Mouse (Mus musculus) lung, postnatal 4 days (tissue): ENCODE measurements at regions not wholly inside any gene's neighbourhood (a gene's known extent, or its start where the extent isn't known, plus 50 kb on each side); places are given as distances from the start of the nearest gene placed in this dataset.

Source experiments
- DNase-seq, 2 experiments: peaks; one replicate each; pipeline ENCODE4 v3.0.0; 2021

DNA sequence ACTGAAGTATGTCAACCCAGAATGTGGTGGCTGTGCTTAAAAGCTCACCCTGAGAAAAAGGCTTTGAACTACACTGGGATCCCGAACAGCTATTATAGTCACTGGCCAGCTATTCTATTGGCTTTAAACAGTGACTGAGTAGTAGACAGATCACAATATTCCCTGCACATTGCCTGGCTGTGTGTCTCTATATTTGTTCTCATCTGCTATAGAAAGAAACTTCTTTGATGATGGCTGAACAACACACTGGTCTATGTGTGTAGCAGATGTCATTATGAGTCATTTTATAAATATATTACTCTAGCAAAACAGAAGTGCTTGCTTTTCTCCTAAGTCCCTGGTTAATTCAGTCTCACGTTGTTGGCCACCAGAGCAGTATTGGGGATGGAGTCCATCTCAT, 152.1 kb upstream of the Slco6d1 start:
- no peak for DNase-seq

DNA sequence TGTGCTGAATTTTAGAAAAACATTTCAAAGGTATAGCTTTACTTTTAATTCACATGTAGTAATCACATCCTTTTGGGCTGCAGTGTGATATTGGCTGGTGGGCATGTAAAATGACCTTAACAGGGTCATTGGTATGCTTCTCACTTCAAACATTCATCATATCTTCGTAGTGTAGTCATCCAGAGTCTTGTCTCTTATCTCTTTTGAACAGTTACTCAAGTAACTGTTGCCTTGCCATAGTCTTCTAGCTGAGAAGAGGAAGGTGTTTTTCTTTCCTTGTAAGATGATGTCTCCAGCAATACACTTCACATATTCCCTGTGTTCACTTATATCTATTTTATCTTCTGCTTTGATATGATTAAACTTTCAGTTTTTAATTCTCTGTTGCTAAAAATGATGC, 150.7 kb upstream of the Slco6d1 start:
- no peak for DNase-seq

DNA sequence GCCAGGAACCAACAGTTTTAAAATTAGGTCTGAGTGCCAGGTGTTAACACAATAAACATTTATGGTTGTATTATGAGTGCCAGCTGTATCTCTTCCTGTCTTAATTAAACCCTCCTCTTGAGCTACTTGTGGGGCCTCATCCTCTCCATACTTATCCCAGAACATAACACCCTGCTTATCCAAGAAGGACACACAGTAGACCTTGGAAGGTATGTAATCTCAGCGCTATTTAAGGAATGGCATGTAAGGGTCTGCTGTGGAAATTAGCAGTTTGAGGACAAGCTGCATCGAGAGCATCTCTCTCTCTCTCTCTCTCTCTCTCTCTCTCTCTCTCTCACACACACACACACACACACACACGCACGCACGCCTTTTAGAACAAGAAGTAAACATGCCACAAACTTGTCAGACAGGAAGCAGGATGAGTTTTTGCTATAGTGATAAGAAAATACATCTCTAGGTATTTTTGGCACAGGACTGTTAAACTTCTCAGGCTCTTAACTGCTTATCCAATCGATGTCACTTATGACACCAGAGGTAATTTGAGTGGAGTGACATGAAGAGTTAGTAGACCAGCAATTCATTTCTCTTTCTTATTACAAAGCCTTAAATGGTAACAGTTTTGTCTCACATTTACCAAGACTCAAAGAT, 146.8 kb upstream of the Slco6d1 start:
- no peak for DNase-seq

DNA sequence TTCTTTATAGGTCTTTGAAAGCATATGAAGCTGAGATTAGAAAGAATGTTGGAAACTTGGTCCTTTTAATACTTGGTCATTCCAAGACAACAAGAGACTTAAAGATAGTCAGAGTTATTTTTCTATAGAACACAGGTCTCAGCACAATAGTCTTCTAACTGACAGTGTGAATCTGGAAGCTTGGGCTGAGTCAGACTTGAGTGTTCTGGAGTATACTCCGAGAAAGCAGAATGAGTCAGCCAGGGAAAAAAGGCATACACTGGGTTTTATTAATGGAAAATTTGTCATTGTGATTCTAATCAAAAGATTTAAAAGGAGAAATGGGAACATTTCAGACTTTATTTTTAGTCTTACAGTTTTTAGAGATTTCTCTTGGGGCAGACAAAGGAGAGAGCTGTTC, 145.4 kb upstream of the Slco6d1 start:
- DNase-seq = no peak

DNA sequence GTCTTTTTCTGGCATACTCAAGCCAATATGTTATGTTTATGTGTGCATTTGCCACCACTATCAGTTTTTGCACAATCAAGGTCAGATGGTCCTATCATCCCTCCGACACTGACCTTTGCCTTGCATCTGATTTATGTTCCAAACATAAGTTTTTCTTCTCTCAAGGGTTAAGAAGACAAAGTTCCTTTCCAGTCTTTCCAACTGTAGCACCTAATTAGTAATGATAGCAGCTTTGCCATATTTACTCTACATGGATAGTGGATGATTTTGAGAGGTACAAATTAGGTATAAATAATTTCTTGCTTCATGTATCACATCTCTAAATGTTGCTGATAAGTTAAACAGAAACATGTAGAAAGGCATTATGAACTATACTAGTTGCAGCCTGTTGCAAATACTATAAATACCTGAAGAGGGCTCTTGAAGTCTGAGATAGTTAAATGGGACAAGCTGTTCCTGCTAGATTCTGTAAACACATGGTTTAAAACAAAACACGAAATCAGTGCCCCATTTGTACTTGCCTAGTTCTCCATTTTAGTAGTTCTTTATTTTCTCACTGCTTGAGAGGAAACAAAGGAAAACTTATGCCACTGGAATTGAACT, 141.4 kb upstream of the Slco6d1 start:
- no peak for DNase-seq

DNA sequence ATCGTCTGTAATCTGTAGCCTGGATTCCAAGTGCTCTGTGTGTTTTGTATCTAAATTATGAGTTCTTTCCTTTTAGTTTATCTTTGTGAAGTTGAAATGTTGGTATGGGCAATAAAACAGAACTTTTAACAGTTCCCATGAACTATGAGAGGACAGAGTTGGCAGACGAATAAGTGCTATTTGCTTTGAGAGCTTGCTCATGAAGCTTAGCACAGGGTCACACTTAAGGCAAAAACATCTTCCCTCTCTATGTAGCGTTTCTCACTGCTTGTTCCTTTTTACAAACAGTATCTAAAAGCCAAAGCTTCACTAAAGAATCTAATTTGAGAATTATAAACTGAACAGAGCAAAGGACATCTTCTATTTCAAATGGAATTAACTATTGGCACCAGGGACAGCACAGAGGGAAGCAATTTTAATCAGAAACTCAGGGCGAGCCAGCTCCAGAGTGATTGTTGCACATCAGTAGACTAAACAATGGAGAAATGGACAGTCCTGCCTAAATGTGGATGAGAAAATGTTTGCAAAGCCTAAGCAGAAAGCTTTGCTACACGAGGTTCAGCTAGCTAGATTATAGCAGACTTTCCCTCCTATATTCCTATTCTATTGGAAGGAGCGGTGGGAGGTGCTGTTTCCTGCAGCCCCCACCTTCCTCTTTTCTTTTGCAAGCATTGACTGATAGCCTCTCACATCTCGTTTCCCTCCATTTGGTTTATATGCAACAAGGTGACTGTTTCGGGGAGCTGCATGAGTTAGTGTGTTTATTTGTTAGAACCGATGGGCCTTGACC, 140.5 kb upstream of the Slco6d1 start:
- peak in 1 of 2 experiments; percentile 24 for DNase-seq

DNA sequence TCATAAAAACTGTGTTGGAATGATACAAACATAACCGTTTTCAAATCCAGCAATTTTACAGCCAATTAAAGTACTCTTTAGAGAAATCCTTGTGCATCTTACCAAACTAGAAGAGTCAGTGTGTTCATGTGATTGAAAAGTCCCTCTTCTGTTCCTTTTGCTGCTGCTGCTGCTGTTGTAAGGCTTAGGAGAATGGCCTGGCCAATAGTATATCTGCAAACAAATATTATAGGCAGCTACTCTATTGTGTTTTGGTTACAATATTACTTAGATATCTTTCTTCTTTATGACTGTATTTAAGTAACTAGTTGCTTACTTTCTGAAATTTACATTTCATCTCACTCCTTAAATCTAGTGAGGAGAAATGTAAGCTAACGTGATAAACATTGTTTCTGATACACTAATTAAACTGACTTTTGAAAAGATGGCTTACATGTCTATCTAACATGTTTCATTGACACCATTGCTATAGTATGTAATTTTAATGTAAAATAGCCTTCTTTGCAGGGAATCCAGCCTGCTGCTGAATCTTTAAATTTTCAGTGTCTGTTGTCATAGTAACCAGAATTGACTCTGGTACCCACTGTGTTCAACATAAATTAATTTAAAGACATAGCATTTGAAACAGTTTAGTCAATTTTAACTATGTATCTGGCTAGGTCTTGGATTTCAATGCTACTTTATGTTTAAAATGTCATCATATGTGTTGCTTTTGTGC, 139.7 kb upstream of the Slco6d1 start:
- DNase-seq = no peak

DNA sequence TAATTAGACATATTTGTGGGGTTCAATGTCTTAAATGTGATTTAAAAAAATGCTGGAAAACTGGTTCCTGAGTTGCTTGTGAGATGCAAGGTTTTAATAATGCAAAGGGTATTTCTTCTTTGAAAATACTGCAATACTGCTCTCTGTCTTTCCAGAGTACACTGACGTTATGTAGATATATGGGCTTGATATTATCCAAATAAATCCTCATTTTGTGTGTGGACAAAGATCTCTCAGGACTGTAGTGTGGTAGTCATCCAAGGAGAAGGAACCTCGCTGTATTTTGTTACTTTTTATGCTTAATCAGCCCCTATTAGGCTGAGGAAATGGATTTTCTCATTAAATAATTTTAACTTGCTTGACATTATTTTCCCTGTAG, 139.2 kb upstream of the Slco6d1 start:
- DNase-seq = no peak

DNA sequence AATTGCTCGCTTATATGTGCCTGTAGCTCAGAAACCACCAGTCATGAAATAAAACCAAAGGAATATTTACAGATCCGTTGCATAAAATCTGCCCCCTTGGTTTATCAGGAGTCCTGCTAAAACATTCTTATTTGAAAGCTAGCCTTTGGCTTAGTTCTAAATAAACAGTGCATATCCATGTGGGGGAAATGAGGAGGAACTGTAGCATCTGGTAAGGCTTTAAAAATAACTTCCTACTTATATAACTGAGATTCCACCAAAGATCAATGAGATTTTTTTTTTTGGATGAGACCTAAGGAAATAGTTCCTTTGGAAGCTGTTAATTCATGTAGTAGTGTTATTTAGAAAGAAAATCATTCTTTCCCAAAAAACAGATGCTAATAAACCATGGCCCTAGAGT, 117.8 kb upstream of the Slco6d1 start:
- DNase-seq = no peak

DNA sequence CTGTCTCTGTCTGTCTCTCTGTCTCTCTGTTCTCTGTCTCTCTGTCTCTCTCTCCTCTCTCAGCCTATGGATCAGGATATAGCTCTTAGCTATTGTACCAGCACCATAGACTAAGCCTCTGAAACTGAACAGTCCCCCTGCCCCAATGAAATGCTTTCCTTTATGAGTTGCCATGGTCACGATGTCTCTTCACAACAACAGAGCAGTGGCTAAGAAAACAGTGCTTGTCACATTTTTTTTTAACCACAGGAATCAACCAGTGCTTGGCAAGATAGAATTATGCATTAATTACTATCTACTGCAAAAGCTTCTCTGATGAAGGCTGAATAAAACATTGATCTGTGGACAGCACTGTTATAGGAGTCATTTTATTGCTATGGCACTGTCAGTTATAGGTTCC, 114.6 kb upstream of the Slco6d1 start:
- DNase-seq = no peak

DNA sequence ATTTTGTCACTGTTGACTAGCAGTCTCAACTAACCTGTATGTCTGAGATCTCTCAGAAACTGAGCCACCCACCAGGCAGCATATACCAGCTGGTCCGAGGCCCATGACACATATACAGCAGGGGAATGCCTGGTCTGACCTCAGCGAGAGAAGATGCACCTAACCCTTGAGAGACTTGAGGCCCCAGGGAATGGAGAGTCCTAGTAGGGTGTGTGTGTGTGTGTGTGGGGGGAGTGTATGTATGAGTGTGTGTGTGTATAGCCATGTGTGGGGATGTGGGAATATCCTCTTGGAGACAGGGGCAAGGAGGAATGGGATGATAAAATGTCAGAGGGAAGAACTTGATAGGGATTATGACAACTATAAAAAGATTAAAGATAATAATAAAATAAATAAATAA, 113.4 kb upstream of the Slco6d1 start:
- DNase-seq = no peak

DNA sequence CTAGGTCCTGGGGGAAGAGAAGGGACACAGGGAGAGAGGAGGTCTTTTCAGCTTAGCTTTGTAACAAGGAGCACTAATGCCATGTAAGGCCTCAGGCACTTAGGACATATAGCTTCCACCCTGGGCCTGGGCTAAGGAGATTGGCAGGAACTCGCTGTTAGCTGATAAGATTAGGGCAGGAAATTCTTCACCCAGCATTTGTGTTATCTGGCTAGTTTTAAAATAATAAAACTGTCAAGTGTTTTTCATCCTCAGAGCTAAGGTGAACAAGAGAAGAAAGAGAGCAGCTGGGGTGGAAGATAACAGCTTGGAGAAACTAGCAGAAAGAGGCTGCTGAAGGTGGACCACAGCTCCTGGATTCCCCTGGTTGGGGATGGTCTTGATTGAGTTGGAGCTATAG, 111.0 kb upstream of the Slco6d1 start:
- no peak for DNase-seq

DNA sequence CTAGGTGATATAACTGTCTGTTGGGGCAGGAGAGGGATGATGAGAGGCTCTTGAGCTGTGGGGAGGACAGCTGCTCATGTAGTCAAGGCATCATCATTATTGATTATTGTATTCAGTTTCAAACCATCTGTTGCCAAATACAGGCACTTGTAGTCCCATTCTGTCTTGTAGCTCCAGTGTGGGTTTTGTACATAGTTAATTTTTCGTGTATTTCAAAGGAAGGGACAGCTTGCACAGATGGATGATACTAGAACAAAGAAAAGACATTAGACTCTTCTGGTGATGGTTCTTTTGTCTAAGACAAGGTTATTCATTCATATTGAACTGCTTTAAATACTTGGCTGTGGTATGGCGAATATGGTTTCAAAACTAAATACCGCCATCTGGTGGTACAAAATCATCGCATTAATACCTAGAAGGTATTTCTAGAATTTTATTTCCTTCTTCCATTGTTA, 70.8 kb upstream of the Slco6d1 start:
- DNase-seq = no peak

DNA sequence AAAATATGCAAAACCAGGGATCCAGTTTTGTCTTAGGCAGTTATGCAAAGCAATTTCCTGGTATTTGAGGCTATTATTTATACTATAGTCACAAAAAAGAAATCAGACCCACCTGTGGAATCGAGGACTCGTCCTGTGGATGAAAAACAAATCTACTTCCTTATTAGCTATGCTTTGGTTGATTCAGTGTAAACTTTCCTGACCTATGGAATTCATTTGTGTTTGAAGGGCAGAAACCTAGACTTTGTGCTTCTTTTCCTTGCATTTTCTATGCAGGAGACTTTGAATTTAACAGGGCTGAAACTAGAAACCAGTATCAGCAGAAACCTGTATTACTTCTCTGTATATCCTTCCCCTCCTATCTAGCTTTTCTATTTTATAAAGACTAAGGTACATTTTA, 70.2 kb upstream of the Slco6d1 start:
- DNase-seq = no peak

DNA sequence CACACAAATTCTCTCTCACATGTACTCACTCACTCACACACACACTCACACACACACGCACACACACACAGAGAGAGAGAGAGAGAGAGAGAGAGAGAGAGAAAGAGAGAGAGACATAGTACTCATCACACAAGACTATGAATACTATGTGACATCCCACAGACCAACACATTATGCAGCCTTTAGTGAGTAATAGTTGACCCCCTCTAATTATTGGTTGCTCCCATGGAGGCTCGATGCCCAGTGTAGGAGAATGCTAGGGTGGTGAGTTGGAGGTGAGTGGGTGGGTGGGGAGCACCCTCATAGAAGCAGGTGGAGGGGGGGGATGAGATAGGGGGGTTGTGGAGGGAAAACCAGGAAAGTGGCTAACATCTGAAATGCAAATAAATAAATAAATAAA, 69.4 kb upstream of the Slco6d1 start:
- DNase-seq = no peak
